Comparison of ENCODE assay signal across 8 mouse cellular contexts in genomic region chr16:45110498-45110897, GRCm38 (mm10). TPM values are rescaled to one million over a fixed set of nuclear protein-coding genes. Genes with fewer than 3 reads are reported as not detected.
DNase-seq lines count a peak whose midpoint lies in the region; ATAC-seq and TF ChIP-seq lines count a peak whose summit lies in the region.

No protein-coding gene starts in this region.

- H3K27me3 ChIP-seq in heart, embryonic 11.5 days (ENCODE audit: control insufficient read depth, insufficient read depth, low read length), result no peaks in the 10 kb centered on the region
- no peaks in the 10 kb centered on the region for H3K27me3 ChIP-seq in limb, embryonic 14.5 days (ENCODE audit: control insufficient read depth, insufficient read depth, low read length)

- no peak overlapping the region for H3K4me3 ChIP-seq in heart, embryonic 11.5 days (ENCODE audit: low read depth, low read length)
- no peak overlapping the region for H3K4me3 ChIP-seq in limb, embryonic 14.5 days (replicated peaks; ENCODE audit: low read length)

- no peak for TF ChIP-seq POLR2A in limb, embryonic 14.5 days (IDR thresholded peaks at IDR 0.05; ENCODE audit: borderline replicate concordance, extremely low read depth, insufficient read depth, insufficient read length)

- WGBS in heart, embryonic 11.5 days (ENCODE audit: insufficient replicate concordance), result 13% methylated on average over 4 of the region's 4 CpGs
- WGBS in limb, embryonic 14.5 days, result 30% methylated on average over 4 of the region's 4 CpGs

- no peaks in the 10 kb centered on the region for H3K9me3 ChIP-seq in heart, embryonic 11.5 days (replicated peaks; ENCODE audit: control insufficient read depth, low read length)
- H3K9me3 ChIP-seq in limb, embryonic 14.5 days (ENCODE audit: control insufficient read depth, low read length), result no peaks in the 10 kb centered on the region

- no peak overlapping the region for H3K27ac ChIP-seq in heart, embryonic 11.5 days (ENCODE audit: low read depth, low read length)
- H3K27ac ChIP-seq in limb, embryonic 14.5 days (replicated peaks; ENCODE audit: low read depth, low read length), result no peak overlapping the region

- no peak overlapping the region for H3K4me2 ChIP-seq in heart, embryonic 11.5 days
- H3K4me2 ChIP-seq in limb, embryonic 14.5 days (replicated peaks; ENCODE audit: low read depth, low read length, severe bottlenecking), result no peak overlapping the region

- no peaks in the 10 kb centered on the region for H3K36me3 ChIP-seq in heart, embryonic 11.5 days (ENCODE audit: control insufficient read depth, insufficient read depth, low read length)
- no peaks in the 10 kb centered on the region for H3K36me3 ChIP-seq in limb, embryonic 14.5 days (ENCODE audit: control insufficient read depth, insufficient read depth, low read length)

- H3K9ac ChIP-seq in heart, embryonic 11.5 days (ENCODE audit: low read depth, low read length), result no peak overlapping the region
- H3K9ac ChIP-seq in limb, embryonic 14.5 days (ENCODE audit: low read depth, low read length, severe bottlenecking), result no peak overlapping the region

- peak; percentile 69; the same call in 1 of the 2 replicates for ATAC-seq in heart, embryonic 11.5 days (replicated peaks; ENCODE audit: insufficient number of reproducible peaks, low FRiP score, low TSS enrichment)
- ATAC-seq in limb, embryonic 14.5 days (ENCODE audit: low FRiP score, low read depth), result peak; percentile 67
- no peak for ATAC-seq in CD4-positive, CD25-positive, alpha-beta regulatory T cell, adult 4 months

- H3K4me1 ChIP-seq in heart, embryonic 11.5 days (ENCODE audit: control insufficient read depth, insufficient read depth, low read length), result peaks cover 8% of the 10 kb centered on the region; the same call in 1 of the 2 replicates
- peaks cover 4% of the 10 kb centered on the region; the same call in 1 of the 2 replicates for H3K4me1 ChIP-seq in limb, embryonic 14.5 days (ENCODE audit: control insufficient read depth, insufficient read depth, low read length)

- DNase-seq in 416B (ENCODE audit: low read depth) (peak; percentile 92), liver (no peak)
- DNase-seq in adrenal gland, postnatal 10 days, result peak; percentile 60
- DNase-seq in limb, embryonic 14.5 days (ENCODE audit: low spot score), result peak; percentile 79
- DNase-seq in layer of hippocampus, adult 18-20 months (ENCODE audit: low spot score in 2 of 2), result no peak
- no peak for DNase-seq in cerebellum, adult 18-20 months

RNA-seq across cellular contexts. Expression of gene Ccdc80, which starts 17.3 kb away (rescaled TPM):
- total RNA-seq in adrenal gland, postnatal 10 days (2021), result 10 to 100 TPM; 60.7 to 82.4 TPM
- 73.9 and 80.4 TPM in 2 replicates for polyA plus RNA-seq in heart, embryonic 11.5 days (2014; fragmentation: Nextera tagmentation; extraction: Ambion mirVana)
- 44.5 and 56.9 TPM in 2 replicates for polyA plus RNA-seq in limb, embryonic 14.5 days (2012; rRNA removed)
- polyA plus RNA-seq in limb, embryonic 14.5 days (2014; fragmentation: Nextera tagmentation; extraction: Ambion mirVana), result 94.4 and 107 TPM in 2 replicates
- 1 to 10 TPM; 1.9 to 3.1 TPM for total RNA-seq in layer of hippocampus, adult 18-20 months (2021)
- 1 to 10 TPM; 1.4 to 3.5 TPM for polyA plus RNA-seq in CD4-positive, CD25-positive, alpha-beta regulatory T cell, adult 4 months (2017; shearing (Covaris generic))

RNA-seq across cellular contexts. Expression of gene Slc35a5, which starts 48.0 kb away (rescaled TPM):
- 10 to 100 TPM; 23.2 to 26.2 TPM for total RNA-seq in adrenal gland, postnatal 10 days (2021)
- polyA plus RNA-seq in heart, embryonic 11.5 days (2014; fragmentation: Nextera tagmentation; extraction: Ambion mirVana), result 14.8 and 18.8 TPM in 2 replicates
- polyA plus RNA-seq in limb, embryonic 14.5 days (2012; rRNA removed), result 11.2 and 14.8 TPM in 2 replicates
- polyA plus RNA-seq in limb, embryonic 14.5 days (2014; fragmentation: Nextera tagmentation; extraction: Ambion mirVana), result 16.0 and 18.8 TPM in 2 replicates
- total RNA-seq in layer of hippocampus, adult 18-20 months (2021), result 10 to 100 TPM; 49.0 to 58.3 TPM
- polyA plus RNA-seq in CD4-positive, CD25-positive, alpha-beta regulatory T cell, adult 4 months (2017; shearing (Covaris generic)), result 10 to 100 TPM; 38.6 TPM

RNA-seq across cellular contexts. Expression of gene Atg3, which starts 48.1 kb away (rescaled TPM):
- total RNA-seq in adrenal gland, postnatal 10 days (2021), result 10 to 100 TPM; 39.9 to 45.3 TPM
- polyA plus RNA-seq in heart, embryonic 11.5 days (2014; fragmentation: Nextera tagmentation; extraction: Ambion mirVana), result 34.8 and 36.8 TPM in 2 replicates
- polyA plus RNA-seq in limb, embryonic 14.5 days (2012; rRNA removed), result 18.6 and 28.8 TPM in 2 replicates
- polyA plus RNA-seq in limb, embryonic 14.5 days (2014; fragmentation: Nextera tagmentation; extraction: Ambion mirVana), result 36.8 and 38.4 TPM in 2 replicates
- total RNA-seq in layer of hippocampus, adult 18-20 months (2021), result 10 to 100 TPM; 42.3 to 42.7 TPM
- 10 to 100 TPM; 11.8 to 17.9 TPM for polyA plus RNA-seq in CD4-positive, CD25-positive, alpha-beta regulatory T cell, adult 4 months (2017; shearing (Covaris generic))

Comparison
In these comparisons a context has a peak if more than half of its experiments do, and no peak if none do; other contexts are left out.
1. DNase-seq: peak in 416B (single experiment), adrenal gland, postnatal 10 days (single experiment) and limb, embryonic 14.5 days (single experiment); none in liver (single experiment), layer of hippocampus, adult 18-20 months (0 of 2) and cerebellum, adult 18-20 months (0 of 2).
2. RNA of gene Ccdc80, which starts 17.3 kb away (polyA plus RNA-seq): 44.5 to 107 TPM in limb, embryonic 14.5 days and 73.9 to 80.4 TPM in heart, embryonic 11.5 days; 1.4 to 3.5 TPM in CD4-positive, CD25-positive, alpha-beta regulatory T cell, adult 4 months; every median in the first group is over 10 times any median in the second.